Mouse (Mus musculus) embryo, embryonic 10 days (tissue): ENCODE results near the gene Lrrc4.

Experiments used
- DNase-seq: peaks from one replicate; pipeline ENCODE4 v3.0.0-alpha.2; 2015; ENCODE audit warnings: low spot score

The Lrrc4 gene

DNA sequence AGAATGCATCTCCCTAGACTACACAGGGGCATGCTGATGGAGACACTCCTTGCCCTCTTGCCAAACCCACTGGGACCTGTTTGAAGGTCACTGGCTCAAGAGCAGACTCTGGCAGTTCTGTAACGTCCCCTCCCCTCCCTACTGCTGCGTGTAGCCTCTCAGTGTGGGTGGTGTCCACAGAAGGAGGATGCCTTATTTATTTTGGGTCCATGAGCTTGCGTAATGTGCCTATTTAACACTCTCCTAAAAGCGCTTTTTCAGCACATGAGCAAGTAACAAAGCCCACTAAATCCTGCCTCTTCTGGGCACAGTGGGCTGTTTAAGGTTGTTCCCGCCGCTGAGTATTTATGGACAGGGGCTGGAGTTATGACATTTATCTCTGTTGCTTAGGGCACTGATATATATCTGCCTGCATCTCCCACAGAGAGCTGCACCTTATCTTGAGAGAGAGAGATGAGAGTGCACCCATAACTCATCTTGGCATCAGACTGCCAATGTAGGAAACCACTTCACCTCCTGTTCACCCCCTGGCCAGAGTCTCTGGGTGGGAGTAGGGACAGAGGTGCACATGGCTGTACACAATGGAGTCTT is 63.6 kb downstream of the Lrrc4 start:
- no peak for DNase-seq

- no peak for DNase-seq
Observed at GRCm38 (mm10) chr6:28766622-28767021, 64.9 kb downstream of the Lrrc4 start.

GRCm38 (mm10) chr6:28762132-28762775 is 69.3 kb downstream of the Lrrc4 start:
- peak; percentile 38 for DNase-seq

- DNase-seq, result peak; percentile 54
Observed at GRCm38 (mm10) chr6:28761728-28762127, 69.8 kb downstream of the Lrrc4 start.

GRCm38 (mm10) chr6:28758293-28758692 is 73.3 kb downstream of the Lrrc4 start:
- DNase-seq, result no peak

- DNase-seq, result peak; percentile 38
Observed at GRCm38 (mm10) chr6:28756306-28757018, 75.1 kb downstream of the Lrrc4 start.

GRCm38 (mm10) chr6:28754127-28754898 is 77.2 kb downstream of the Lrrc4 start:
- no peak for DNase-seq

DNA sequence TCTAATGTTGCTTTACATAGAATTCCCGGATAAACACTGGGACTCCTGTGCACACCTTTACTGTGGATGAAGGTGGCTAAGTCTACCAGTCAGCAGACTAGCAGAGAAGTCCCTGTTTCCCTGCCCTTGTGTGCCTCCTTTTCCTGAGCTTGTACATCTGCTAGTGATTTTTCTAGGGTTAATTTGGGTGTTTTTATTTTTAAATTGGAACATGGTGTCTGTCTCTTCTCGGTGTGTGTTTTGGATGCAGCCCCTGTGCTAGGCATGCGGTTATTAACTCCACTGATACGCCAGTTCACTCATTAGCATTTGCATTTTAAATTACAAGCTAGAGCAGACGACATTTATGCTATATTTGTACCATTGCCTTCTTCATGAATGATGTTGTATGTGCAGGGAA is 77.9 kb downstream of the Lrrc4 start:
- no peak for DNase-seq

DNA sequence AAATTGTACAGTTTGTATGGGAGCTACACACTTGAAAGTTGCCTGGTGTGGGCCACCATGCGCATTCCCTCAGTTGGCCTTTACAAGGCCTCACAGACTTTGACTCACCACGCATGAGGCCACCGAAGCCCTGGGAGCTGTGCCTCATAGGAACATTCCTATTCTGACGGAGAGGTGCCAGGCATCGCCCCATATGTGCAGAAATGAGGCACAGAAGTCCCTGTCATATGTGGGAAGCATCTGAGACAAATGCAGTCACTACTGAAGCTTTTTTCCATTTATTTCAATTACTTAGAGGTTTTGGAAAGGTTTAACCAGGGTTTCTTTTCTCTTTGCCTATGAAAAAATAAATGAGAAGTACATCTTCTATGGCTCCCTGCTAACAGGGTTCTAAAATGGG is 78.3 kb downstream of the Lrrc4 start:
- DNase-seq, result no peak

DNA sequence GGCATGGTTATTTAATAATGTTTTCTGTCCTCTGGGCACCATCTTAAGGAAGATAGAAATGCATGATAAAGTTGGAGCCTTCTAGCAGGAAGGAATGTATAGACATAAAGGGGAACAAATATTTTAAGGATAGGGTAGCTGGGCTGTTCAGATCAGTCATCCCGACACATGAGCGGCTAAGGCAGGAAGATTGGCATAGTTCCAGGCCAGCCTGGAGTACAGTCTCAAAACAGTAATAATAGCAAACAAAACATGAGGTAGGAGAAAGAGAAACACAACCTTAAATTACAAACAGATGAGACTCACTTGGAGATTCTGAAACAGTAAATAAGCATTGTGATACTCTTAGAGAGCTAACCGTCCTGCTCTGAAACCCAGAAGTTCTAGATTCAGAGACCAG is 80.4 kb downstream of the Lrrc4 start:
- no peak for DNase-seq

- DNase-seq, result no peak
Observed at GRCm38 (mm10) chr6:28749224-28749623, 82.3 kb downstream of the Lrrc4 start.

GRCm38 (mm10) chr6:28747931-28748670 is 83.4 kb downstream of the Lrrc4 start:
- peak; percentile 27 for DNase-seq

- DNase-seq, result no peak
Observed at GRCm38 (mm10) chr6:28747025-28747424, 84.5 kb downstream of the Lrrc4 start.

DNA sequence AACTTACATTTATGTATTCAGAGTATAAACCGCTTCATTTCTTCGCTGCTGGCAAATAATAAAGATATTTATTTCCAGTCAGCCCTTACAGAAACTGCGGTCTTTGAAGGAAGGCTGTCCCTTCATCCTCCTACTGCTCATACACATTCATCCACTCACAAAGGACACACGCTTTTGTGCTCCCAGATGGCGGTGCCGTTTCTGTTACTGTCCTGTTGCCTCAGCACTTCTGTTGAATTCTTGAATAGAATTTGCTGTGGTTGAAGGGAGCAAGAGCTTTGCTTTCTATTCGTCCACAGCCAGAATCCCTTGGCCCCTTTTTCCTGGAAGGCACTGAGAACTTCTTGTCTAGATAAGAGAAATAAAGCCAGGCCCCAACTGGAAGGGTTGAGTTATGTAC is 85.7 kb downstream of the Lrrc4 start:
- DNase-seq, result no peak

DNA sequence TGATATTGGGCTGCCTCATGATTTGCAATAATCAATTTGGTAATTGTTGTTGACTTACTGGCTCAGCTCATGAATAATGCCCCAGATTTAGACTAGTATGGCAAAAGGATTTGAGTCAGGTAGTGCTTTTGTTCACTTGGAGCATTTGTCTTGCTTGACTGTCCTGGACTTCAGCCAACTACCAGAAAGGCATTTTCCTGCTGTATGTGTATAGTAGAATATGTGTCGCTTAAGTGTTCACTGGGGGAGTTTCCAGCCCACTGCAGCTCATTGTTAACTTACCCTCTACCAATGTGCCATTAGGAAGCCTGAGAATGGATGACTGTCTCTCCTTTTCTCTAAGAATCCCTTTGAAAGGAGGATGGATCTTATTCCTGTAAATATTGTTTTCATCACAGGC is 88.0 kb downstream of the Lrrc4 start:
- DNase-seq, result no peak

DNA sequence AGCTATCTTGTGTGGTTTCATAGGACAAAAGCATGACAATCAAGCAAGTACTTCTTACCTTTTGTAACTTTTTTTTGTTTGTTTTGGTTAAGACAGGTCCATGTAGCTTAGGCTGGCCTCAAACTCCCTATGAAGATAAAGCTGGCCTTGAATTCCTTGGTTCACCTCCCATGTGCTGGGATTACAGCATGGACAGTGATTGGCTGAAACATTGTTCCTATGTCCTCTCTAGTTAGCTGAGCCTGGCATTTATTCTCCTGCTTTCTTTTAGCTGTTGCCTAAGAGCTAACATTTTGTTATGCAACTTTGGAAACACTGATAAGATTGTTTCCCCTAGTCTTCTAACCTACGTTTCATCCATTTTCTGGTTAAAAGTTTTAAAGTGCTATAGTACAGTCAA is 93.9 kb downstream of the Lrrc4 start:
- DNase-seq, result no peak

DNA sequence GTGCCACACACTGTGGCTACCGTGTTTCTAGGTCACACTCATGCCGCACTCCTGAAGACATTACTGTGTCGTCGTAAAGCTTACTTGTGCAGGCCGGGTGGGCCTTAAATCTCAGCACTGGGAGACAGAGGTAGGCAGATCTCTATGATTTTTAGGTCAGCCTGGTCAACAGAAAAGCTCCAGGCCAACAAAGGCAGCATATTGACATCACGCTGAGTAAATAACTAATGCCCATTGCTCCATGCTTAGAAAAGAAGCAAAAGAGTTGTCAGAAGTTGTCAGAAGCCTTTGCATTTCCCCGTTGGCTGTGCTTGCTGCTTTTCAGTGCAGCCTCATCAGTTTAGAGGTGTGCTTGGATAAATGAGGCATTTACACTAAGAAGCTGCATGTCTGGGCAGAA is 94.9 kb downstream of the Lrrc4 start:
- no peak for DNase-seq

- DNase-seq, result no peak
Observed at GRCm38 (mm10) chr6:28735116-28735515, 96.4 kb downstream of the Lrrc4 start.

DNA sequence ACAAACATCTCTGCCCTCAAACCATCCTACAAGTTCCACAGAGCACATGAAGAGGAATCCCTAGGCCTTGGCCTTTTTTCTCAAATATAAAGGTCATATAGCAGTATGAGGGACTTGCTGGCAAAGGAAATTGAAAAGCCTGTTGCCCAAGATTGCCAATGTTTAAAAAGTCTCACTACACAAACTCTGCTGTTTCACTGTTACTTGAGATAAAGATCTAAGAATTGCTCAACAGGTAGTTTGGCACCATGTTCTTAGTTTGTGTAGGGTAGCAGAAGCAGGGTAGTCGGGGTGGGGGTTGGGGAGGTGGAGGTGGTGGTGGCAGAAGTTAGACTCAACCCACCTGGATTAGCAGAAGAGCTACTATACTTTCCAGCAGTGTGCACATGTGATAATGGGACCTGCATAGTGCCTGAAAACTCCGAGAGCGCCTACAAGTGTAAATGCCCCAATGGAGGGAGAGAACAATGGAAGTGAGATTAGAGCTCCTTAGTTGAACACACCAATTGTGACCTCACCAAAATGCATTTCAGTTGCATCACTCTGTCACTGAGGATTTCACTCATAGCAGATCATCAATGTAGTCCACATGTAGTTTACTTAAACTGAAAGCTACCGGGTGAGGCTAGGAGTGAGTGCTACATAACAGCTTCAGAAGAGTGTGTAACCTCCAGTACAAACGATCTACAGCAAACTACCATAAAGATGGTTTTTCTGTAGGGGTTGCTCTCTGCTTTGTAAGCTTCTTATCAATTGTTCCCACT is 97.5 kb downstream of the Lrrc4 start:
- no peak for DNase-seq

DNA sequence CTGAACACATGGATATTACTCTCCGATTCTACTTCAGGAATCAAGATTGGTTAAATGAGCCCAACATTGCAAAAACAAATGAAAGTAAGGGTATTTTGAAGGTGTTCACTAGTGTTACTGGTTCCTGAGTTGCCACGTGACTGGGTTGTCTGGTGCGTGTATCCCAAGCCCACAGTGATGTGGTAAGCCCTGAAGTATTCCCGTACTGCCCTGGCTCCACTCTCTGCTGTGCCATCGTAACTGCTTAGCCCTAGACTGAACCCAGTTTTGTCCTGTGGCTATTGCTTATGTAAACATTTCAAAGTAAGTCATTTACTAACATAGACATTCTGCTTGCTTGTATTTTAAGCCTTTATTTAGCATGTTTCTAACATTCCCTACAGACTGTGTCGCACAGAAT is 100.3 kb downstream of the Lrrc4 start:
- DNase-seq, result no peak

GRCm38 (mm10) chr6:28729649-28730048 is 101.9 kb downstream of the Lrrc4 start:
- no peak for DNase-seq
